Mouse (Mus musculus): ENCODE results near the gene Zic5. TPM values are rescaled to one million over a fixed set of nuclear protein-coding genes. Genes with fewer than 3 reads are reported as not detected.

Gene Zic5
- total RNA-seq, 4 experiments from 2014 or later, result not detected

- DNase-seq (ENCODE audit: low spot score in 2 of 2), result no peak
These were observed 28.6 kb downstream of the Zic5 start for GRCm38 (mm10) chr14:122436850-122437249.

DNA sequence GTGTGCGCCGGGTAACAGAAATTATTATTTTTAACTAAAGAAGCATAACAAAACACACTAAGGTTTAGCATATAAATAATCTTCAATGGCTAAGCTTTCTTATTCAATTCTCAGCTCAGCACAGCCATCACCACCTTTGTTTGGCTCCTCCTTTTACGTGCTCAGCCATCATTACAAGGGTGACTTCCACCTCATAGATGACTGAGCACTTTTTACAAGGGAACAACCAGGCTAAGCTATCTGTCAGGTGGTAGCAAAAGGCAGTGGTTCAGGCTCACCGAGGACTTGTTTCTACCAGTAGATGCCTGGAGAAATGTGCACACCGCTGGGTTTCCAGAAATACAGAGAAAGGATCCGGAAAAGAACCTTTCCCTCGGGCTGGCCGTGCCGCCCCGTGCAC is 31.4 kb downstream of the Zic5 start:
- no peak for DNase-seq (ENCODE audit: low spot score in 2 of 2)

- DNase-seq (ENCODE audit: low spot score in 2 of 2), result no peak
These were observed 32.9 kb downstream of the Zic5 start for GRCm38 (mm10) chr14:122432558-122432957.

DNA sequence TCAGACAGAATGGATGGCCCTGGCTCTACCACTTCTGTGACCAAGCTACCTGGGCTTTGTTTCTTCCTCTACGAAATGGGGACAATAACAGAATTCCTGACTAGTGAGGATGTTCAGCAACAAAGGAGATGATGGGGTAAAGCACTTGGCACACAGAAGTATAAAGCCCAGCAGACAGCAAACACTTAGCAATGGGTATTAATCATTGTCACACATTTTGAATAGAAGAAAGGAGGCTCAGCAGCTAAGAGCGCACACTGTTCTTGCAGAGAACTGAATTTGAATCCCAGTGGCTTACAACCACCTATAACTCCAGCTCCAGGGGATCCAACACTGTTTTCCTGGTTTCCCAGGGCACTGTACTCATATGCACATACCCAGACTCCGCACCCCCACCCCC is 37.8 kb downstream of the Zic5 start:
- DNase-seq (ENCODE audit: low spot score in 2 of 2), result no peak

GRCm38 (mm10) chr14:122427204-122427560 is 38.3 kb downstream of the Zic5 start:
- no peak for DNase-seq (ENCODE audit: low spot score in 2 of 2)

GRCm38 (mm10) chr14:122426529-122427203 is 38.8 kb downstream of the Zic5 start:
- no peak for DNase-seq (ENCODE audit: low spot score in 2 of 2)

- no peak for DNase-seq (ENCODE audit: low spot score in 2 of 2)
These were observed 41.0 kb downstream of the Zic5 start for GRCm38 (mm10) chr14:122424441-122424840.

DNA sequence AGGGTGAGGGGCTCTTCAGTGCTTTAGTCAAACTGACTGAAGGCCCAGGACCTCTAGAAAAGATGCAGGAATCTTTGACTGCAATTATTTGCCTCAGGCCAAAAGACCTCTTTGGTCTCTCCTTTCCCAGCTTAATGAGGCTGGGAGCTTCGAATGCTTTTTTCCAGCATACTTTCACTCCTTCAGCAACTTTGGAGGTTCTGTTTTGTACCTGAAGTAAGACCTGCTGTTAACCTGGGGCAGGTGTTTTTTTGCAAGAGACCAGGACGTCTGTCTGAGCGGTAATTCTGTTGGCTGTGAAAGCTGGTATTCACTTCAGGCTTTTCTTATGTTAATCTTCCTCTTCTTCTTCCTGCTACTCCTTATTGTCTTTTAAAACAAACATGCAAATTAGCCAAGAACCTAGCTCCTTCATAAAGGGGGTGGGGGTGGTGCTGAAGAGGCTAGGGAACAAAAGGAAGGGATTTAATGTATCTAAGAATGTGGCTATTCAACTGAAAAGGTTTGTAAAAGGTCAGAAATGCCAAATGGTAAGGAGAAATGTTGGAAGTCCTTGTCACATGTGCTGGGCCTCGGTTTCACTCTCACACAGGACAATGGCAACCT is 49.2 kb downstream of the Zic5 start:
- no peak for DNase-seq (ENCODE audit: low spot score in 2 of 2)

- no peak for DNase-seq (ENCODE audit: low spot score in 2 of 2)
These were observed 50.7 kb downstream of the Zic5 start for GRCm38 (mm10) chr14:122414786-122415185.

DNA sequence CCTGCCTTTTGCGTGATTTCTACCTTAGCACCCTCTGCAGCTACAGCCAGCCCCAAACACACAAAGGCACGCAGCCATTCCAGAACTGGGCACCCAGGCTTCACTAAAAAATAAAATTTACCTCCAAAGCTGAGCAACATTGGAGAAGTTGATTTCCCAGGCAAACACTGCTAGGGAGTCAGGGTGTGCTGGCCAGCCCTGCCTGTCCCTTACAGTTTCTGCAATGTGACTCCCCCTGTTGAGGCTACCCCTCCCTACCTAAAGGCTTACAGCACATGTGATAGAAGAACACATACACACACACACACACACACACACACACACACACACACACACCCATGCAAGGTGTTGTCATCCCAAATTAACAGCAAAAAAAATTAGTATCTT is 51.9 kb downstream of the Zic5 start:
- no peak for DNase-seq (ENCODE audit: low spot score in 2 of 2)

DNA sequence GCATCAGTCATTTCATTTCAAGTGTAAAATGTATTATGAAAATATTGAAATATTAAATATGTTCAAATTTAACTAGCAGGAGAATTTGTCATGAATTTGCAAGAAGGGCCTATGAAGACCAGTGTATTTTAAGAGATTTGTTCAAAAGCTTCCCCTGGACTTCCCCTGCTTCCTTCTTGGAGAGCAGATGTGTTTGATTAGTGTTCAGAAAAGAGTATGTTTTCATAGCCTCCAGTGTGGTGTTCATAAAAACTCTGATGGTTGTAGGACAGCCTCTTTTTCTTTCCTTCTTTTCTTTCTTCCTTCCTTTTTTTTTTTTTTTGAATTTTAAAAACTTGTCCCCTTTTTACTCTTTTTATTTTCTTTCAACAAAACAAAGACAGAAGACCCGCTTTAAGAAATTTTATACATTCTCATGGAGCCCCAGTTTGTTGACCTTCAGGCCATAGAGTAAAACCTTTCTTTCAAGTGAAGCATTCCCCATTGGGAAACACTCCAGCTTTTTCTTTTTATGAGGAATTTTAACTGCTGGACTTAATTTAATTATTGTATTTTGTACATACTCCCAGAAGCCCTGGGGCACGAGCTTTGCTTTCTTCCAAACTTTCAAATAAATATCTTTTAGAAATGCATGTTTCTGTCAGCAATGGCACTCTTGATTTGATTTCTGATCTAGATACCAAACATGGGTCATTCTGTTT is 52.5 kb downstream of the Zic5 start:
- DNase-seq (ENCODE audit: low spot score in 2 of 2), result no peak

Other genes with a start within 250 kb of the Zic5 start
- gene Gm5089, start 14.6 kb downstream of the Zic5 start, total RNA-seq (2022), result not detected
- gene Zic2, start 9.8 kb upstream of the Zic5 start, total RNA-seq (2022), result not detected
- gene Gm10837, start 24.9 kb upstream of the Zic5 start, total RNA-seq (2022), result not detected
- 10 to 100 TPM; 39.4 to 45.6 (median 43.6) TPM for gene Pcca, start 68.6 kb upstream of the Zic5 start, total RNA-seq (2022)